Mouse (Mus musculus) heart, postnatal 10 days (tissue): ENCODE results near the gene 4921504E06Rik. TPM values are rescaled to one million over a fixed set of nuclear protein-coding genes. Genes with fewer than 3 reads are reported as not detected.
A peak's percentile ranks its signal among the peaks of the same experiment; 100 is the strongest.

Experiments
- DNase-seq, 2 experiments: peaks; one replicate each; pipeline ENCODE4 v3.0.0; 2021
- intact Hi-C: fragments of 180-260 bp; cut with DNase I; formaldehyde crosslinking; loops from one replicate; pipeline ENCODE4 v1.15.1; 2025
- total RNA-seq, 2 experiments: library from RNA; stranded (reverse); gene quantifications; 2 replicates each; pipeline ENCODE4 v1.2.3; 2021

4921504E06Rik gene
- total RNA-seq, 2 experiments from 2014 or later, result not detected

DNA sequence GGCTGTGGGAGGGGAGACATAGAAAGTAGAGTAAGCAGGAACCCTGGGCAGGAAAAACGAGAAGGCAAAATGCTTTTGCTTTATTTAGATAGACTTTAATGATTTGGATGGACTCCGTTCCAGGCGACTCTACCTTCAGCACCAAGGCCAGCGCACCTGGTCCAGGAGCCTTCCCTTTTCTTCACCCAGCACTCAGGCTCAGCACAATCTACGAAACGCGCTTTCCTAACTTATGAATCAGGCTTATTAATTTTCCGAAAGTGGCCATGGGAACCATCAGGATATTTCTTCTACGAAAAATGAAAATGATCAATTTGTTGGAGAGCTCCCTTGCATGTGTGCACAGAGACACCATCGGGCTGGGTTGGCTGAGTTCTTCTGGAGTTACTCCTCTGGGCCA, 124.7 kb downstream of the 4921504E06Rik start:
- DNase-seq, result peak; percentile 46 to 66
- intact Hi-C loops, result no loop called here

DNA sequence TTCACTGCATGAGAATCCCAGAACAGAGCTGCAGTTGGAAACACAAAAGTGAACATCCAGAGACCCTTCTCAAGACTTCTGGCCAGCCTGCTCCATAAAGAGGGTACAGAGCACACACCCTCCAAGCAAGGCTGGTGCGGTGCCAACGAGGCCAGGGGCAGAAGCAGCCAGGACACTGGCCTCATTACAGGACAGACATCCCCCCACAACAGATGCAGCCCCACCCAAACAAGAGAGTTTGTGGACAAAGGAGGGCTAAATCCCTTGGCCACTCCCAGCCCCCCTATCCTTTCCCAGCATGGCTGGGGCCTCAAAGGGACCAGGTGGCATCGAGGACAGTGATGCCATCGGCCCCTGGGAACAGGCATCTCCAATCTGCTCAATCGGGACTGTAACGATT, 130.6 kb downstream of the 4921504E06Rik start:
- intact Hi-C loops, result no loop called here
- no peak for DNase-seq

DNA sequence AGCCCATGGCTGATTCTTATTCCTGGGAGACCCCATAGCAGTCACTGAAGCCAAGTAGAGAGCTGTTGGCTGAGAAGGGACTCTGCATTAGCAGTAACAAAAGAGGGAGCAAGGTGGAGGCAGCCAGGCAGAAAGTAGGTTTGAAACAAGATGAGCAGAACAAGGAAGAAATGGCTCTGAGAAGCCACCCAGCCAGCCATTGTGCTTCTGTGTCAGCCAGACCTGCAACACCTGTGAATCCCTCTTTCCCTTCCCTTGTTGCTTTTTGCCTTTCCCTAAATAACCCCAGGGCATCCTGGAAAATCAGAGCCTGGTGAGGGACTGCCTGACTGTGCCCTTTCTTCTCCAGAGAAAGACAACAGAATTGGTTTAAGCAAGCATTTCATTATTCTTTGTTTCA, 131.5 kb downstream of the 4921504E06Rik start:
- no peak for DNase-seq
- intact Hi-C loops, result no loop called here

DNA sequence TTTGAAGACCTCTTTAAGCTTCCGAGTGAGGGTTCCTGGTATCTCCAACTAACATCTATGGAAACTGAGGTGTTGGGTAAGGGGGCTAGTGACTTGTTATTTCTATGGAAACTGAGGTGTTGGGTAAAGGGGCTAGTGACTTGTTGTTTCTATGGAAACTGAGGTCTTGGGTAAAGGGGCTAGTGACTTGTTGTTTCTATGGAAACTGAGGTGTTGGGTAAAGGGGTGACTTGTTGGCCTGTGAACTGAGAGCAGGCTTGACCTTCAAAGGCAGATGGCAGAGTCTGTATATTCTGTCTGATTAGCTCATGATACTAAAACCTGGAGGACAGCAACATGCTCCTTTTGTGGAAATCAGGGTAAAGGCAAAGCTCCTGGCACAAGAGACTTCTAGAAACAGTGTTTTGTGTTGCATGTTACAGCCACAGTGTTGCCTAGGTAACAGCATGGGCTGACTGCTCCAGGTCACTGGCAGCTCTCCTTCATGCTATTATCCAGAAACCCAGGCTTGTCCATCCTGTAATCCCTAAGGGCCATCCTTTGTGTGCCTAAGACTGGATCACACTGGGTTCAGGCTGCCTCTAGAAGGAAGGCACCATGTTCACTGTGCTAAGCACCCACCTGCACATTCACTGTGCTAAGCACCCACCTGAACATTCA, 133.9 kb downstream of the 4921504E06Rik start:
- no peak for DNase-seq
- intact Hi-C loops, result loop anchor here (5.0 to 10.0 kb wide), 4 partner anchors 312 to 1357 kb away; no protein-coding TSS in a partner anchor

DNA sequence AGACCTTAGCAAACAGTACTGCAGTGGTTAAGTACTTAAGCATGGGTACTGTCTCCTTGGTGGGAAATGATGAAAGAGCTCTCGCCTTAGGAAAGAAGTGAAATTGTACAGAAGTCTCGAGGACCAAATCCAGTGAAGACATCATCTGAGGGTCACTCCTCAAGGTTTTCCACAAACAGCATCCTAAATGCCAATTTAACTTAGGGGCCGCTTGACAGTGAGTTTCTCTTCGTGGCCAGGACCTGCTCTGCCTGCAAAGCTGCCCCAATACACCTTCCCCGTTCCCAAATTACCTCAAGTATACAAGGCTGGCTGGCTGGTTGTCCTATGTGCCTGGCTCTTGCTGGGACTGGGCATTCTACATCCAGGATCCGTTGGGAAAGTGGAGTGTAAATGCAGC, 137.6 kb downstream of the 4921504E06Rik start:
- intact Hi-C loops, result loop anchor here (5.0 to 10.0 kb wide), 4 partner anchors 316 to 1361 kb away; no protein-coding TSS in a partner anchor
- DNase-seq, result no peak

DNA sequence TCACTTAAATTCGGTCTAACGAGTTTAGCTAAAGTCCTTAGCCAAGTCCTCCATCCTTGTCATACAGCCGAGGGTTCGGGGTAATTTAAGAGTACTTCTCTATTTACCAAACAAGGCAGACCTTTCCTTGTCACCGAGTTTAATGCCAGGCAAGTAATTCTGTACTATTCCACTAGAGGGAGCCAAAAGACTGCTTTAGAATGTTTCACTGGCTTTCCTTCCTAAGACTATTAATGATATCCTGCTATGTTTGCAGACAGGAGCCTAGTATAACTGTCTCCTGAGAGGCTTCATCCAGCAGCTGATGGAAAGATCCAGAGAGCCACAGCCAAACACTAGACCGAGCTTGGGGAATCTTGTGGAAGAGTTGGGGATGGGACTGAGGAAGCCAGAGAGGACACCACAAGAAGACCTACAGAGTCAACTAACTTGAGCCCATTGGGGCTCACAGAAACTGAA, 138.6 kb downstream of the 4921504E06Rik start:
- DNase-seq, result peak; percentile 68 to 84
- intact Hi-C loops, result loop anchor here (1.0 to 10.0 kb wide), 5 partner anchors 105 to 1362 kb away; no protein-coding TSS in a partner anchor

DNA sequence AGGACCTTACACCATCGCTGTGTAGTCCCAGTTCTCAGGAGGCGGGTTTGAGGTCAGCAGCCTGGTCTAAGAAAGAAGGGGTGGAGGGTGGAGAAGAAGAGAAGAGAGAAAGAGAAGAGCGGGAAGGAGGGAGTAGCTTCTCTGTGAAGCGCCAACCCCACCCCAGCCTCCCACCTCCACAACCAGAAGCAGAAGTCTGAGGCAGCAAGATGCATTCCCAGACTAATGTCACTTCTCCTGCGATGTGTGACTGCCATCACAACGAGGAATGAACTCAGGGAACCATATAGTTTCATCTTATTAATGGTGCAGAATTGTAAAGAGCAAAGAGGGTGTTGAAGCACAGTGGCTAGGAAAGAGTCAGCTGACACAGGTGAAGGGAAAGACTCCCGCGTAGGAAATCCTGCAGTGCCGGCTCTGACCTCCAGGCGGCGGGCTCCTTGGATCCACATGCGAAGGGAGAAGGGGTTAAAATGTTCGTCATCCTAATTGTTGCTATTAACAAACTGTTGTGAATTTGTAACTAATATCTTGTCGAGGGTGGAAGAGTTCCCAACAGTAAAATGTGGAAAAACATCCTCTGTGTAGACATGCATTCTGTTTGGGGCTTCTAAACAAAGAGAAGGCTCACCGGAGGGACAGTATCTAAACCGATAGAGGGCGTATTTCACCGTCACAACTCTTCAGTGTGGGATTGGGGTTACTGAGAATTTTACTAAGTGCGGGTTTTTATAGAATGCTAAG, 139.3 kb downstream of the 4921504E06Rik start:
- DNase-seq, result peak; percentile 49 to 80
- intact Hi-C loops, result loop anchor here (10.0 kb wide), 1 partner anchor 500 kb away; no protein-coding TSS in a partner anchor

Other genes with a start within 250 kb of the 4921504E06Rik start
- gene Msrb2, start 182.5 kb downstream of the 4921504E06Rik start, total RNA-seq, result 10 to 100 TPM; 39.0 to 50.1 TPM
- gene Ptf1a, start 108.3 kb downstream of the 4921504E06Rik start, total RNA-seq, result not detected
- gene Otud1, start 103.8 kb upstream of the 4921504E06Rik start, total RNA-seq, result 10 to 100 TPM; 18.9 to 20.1 TPM